Mouse (Mus musculus) myocyte (in vitro differentiated cells): ENCODE measurements at regions not wholly inside any gene's neighbourhood (a gene's known extent, or its start where the extent isn't known, plus 50 kb on each side); places are given as distances from the start of the nearest gene placed in this dataset.

Source experiments
- POLR2A ChIP-seq: IDR thresholded peaks from one replicate; pipeline ENCODE4 v1.6.1; 2011; ENCODE audit warnings: low read depth, mild to moderate bottlenecking, control low read depth, moderate library complexity; ENCODE audit not compliant: insufficient read length
- POLR2AphosphoS2 ChIP-seq: IDR thresholded peaks from one replicate; pipeline ENCODE4 v1.6.1; 2011; ENCODE audit warnings: low read depth, control low read depth; ENCODE audit not compliant: insufficient read length
- USF1 ChIP-seq: IDR thresholded peaks from one replicate; pipeline ENCODE4 v1.6.1; 2011; ENCODE audit warnings: low read depth, mild to moderate bottlenecking, control low read depth, moderate library complexity

DNA sequence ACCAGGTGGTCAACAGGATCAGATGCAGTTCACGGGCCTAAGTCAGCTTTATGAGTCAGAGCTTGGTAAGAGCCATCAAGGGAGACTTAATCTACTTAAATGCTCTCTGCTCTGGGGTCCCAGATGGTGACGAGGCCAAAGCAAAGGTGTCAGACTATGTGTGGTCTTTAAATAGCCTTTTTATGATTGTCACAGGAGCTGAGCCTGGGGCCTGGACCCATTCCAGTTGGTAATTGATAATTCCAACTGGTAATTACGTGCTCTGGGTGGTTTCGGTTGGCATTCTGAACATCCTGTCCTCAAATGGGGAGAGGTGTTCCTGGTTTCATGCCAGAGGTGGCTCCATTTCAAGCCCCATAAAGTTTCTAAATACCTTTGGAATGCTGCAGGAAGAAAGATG, 269.6 kb upstream of the Maf start:
- TF ChIP-seq POLR2A (no peak), USF1 (no peak), POLR2AphosphoS2 (no peak)
